Mouse (Mus musculus): ENCODE measurements around the gene E030025P04Rik.

GRCm38 (mm10) chr11:109109056-109109455, 35.1 kb downstream of the E030025P04Rik start:
- no peak for TF ChIP-seq CTCF (IDR thresholded peaks at IDR 0.05; ENCODE audit: low read depth)
- no peak for TF ChIP-seq EP300 (IDR thresholded peaks at IDR 0.05; ENCODE audit: low read depth)

All from liver, postnatal 0 days (tissue).